Mouse (Mus musculus) embryonic facial prominence, embryonic 10.5 days (tissue): ENCODE data around the gene Olfr157. TPM values are rescaled to one million over a fixed set of nuclear protein-coding genes. Genes with fewer than 3 reads are reported as not detected.
A peak's percentile ranks its signal among the peaks of the same experiment; 100 is the strongest.

ENCODE experiments used
- DNase-seq: peaks from one replicate; pipeline ENCODE4 v3.0.0-alpha.2; 2017; ENCODE audit warnings: low spot score
- H3K27ac ChIP-seq: fragments of 300-500 bp; sonication (generic); replicated peaks from 2 replicates; pipeline ENCODE4 v1.5.1; 2016; ENCODE audit warnings: mild to moderate bottlenecking
- H3K27me3 ChIP-seq: fragments of 300-500 bp; sonication (generic); replicated peaks from 2 replicates; pipeline ENCODE4 v1.6.1; 2016; ENCODE audit warnings: low read depth, mild to moderate bottlenecking; ENCODE audit not compliant: poor library complexity, severe bottlenecking
- H3K36me3 ChIP-seq: fragments of 300-500 bp; sonication (generic); replicated peaks from 2 replicates; pipeline ENCODE4 v1.6.1; 2016; ENCODE audit warnings: mild to moderate bottlenecking, moderate library complexity
- H3K4me1 ChIP-seq: fragments of 300-500 bp; sonication (generic); 2 replicates; pipeline ENCODE4 v1.6.1; 2016
- H3K4me3 ChIP-seq: fragments of 300-500 bp; sonication (generic); 2 replicates; pipeline ENCODE4 v1.5.1; 2016; ENCODE audit warnings: mild to moderate bottlenecking, moderate library complexity
- H3K9me3 ChIP-seq: fragments of 300-500 bp; sonication (generic); 2 replicates; pipeline ENCODE4 v1.6.1; 2016; ENCODE audit warnings: mild to moderate bottlenecking
- WGBS: fragments of 180-500 bp; shearing (Covaris S2); methylation state at CpG from one replicate; pipeline ENCODE4 v1.1.7; 2016; 5-methylcytosine and 5-hydroxymethylcytosine counted together
- polyA plus RNA-seq: library from polyadenylated mRNA; unstranded; fragments of >200 nt; fragmentation: Nextera tagmentation; extraction: Ambion mirVana; gene quantifications from 2 replicates; pipeline ENCODE4 v1.2.1, GENCODE M21; 2016

Olfr157 gene
- not detected in 2 replicates for polyA plus RNA-seq

DNA sequence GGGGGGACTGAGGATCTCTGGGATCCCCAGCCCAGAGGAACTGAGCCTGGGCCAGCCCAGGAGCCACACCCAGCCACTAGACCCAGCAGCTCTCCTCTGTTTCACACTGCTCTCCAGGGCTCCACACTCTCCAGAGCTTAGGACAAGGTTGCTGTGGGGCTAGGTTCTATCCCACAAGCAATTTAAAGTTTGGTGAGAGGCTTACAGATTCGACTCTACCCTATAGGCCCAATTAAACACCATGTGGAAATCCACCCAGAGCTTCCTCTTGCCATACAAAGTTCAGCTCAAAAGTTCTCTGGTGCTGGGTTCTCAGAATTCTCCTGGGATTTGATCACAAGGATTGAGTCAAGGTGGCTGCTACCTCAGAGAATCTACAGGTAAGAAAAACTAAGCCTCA is at the start of gene Olfr157:
Gene Olfr157 (minus strand): TSS at position 101 of the 400 bp plus-strand sequence.
- Histone ChIP-seq H3K4me3 (no peak within 1 kb of the TSS), H3K36me3 (no peaks in the 10 kb centered on the region), H3K4me1 (0 out of 2 replicates have a peak, but pooled peaks cover 3% of the 10 kb centered on the region), H3K27me3 (no peaks in the 10 kb centered on the region), H3K27ac (no peak within 1 kb of the TSS), H3K9me3 (peaks cover 6% of the 10 kb centered on the region; the same call in 1 of the 2 replicates)
- DNase-seq, result no peak
- 70% methylated on average over 1 of the region's 1 CpGs for WGBS

DNA sequence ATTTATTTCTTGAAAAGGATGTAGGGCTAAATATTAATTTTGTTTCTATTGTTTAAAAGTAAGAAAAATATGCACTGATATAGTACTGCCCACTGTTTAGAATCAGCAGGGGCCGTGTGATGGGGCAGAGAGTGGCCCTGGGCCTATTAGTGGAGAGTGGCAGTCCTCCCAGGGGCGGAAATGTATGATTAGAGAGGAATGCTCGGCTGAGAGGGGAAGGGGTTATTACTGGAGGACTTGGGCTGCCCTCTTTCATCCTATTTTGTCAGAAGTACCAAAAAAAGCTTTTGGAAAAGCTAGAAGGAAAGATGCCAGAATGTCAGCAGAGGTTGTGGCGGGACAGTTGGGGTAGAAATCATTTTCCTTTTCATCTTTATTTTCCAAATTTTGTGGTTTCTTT is 44.2 kb upstream of the Olfr157 start:
- no peaks in the 10 kb centered on the region for H3K9me3 ChIP-seq
- DNase-seq, result peak; percentile 68
- WGBS, result 13% methylated on average over 4 of the region's 4 CpGs

DNA sequence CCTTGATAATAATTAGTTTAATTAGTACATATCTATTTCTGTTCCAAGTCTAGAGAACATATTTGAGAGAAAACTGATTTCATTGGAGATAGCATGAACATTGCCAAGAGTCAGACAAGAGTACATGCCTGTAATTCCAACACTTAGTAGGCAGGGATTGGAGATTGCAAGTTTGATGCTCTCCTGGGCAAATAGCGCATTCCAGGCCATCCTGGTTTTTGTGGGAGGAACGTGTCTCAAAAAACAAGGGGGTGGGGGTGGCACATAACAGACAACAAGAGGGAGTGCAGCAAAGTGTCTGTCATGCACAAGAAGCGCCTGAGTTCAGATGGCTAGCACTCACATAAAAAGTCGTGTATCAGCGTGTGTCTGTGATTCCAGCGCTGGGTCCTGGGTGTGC is 39.6 kb upstream of the Olfr157 start:
- Histone ChIP-seq H3K9me3 (no peaks in the 10 kb centered on the region), H3K27ac (no peak overlapping the region), H3K27me3 (no peaks in the 10 kb centered on the region), H3K4me1 (peaks cover 73% of the 10 kb centered on the region), H3K4me3 (no peak overlapping the region), H3K36me3 (no peaks in the 10 kb centered on the region; the same call in 1 of the 2 replicates)
- 82% methylated on average over 6 of the region's 6 CpGs for WGBS
- no peak for DNase-seq

More for the DNA sequence above, 44.2 kb upstream of the Olfr157 start:
- no peaks in the 10 kb centered on the region for H3K27me3 ChIP-seq
- peaks cover 61% of the 10 kb centered on the region for H3K4me1 ChIP-seq
- peak overlapping the region; percentile 84 for H3K27ac ChIP-seq
- peak overlapping the region; percentile 21 for H3K4me3 ChIP-seq
- H3K36me3 ChIP-seq, result peaks cover 7% of the 10 kb centered on the region

DNA sequence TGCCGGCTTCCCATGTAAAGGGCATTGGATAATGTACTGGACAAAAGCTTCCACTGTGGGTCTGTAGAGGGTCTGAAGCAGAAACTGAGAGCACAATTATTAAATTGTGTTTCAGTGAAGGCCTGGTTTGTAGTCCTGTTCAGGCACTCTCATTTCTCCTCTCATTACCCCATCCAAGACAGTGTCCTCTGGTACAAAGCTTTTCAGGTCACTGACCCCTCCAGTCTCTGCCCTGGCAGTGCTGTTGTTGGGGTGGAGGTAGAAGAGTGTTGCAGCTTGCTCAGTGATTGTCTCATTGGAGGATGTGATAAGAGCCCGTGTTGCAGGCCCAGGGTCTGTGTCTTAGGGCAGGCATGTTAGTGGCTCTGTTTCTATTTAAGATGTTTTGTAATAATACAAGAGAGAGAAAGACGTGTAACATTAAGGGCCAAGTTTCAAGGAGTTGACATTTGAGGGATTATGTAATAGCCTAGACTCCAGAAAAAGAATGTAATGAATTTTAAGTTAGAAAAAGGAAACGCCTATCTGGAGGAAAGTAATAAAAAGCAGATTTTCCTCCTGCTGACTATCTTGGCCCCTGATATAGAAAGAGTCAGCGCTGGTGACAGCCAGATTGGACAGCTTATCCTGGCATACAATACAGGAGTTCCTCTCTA is 38.2 kb upstream of the Olfr157 start:
- whole genome bisulfite sequencing, result 41% methylated on average over 5 of the region's 5 CpGs
- Histone ChIP-seq H3K36me3 (no peaks in the 10 kb centered on the region; the same call in 1 of the 2 replicates), H3K4me3 (peak overlapping the region; percentile 27; the same call in 1 of the 2 replicates), H3K27ac (peak overlapping the region; percentile 46), H3K27me3 (no peaks in the 10 kb centered on the region), H3K4me1 (peaks cover 63% of the 10 kb centered on the region), H3K9me3 (no peaks in the 10 kb centered on the region)
- peak; percentile 24 for DNase-seq

DNA sequence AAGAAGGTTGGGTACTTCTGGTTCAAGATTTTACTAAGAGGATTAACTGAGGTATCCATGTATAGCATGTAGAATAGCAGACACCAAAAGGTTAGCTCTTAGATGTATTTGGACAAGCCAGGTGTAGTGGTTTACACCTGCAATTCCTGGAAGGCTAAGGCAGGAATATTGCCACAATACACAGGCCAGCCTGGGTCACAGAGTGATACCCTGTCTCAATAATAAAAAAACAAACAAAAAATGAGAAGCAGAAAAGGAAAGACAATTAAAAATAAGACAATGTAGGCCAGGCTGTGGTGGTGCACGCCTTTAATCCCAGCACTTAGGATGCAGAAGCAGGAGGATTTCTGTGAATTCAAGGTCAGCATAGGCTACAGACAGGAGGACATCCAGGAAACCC is 37.2 kb upstream of the Olfr157 start:
- Histone ChIP-seq H3K36me3 (no peaks in the 10 kb centered on the region; the same call in 1 of the 2 replicates), H3K27me3 (no peaks in the 10 kb centered on the region), H3K27ac (no peak overlapping the region), H3K4me3 (peak overlapping the region; percentile 79; the same call in 1 of the 2 replicates), H3K4me1 (peaks cover 57% of the 10 kb centered on the region), H3K9me3 (no peaks in the 10 kb centered on the region)
- DNase-seq, result no peak
- WGBS, result 92% methylated on average over 1 of the region's 1 CpGs

DNA sequence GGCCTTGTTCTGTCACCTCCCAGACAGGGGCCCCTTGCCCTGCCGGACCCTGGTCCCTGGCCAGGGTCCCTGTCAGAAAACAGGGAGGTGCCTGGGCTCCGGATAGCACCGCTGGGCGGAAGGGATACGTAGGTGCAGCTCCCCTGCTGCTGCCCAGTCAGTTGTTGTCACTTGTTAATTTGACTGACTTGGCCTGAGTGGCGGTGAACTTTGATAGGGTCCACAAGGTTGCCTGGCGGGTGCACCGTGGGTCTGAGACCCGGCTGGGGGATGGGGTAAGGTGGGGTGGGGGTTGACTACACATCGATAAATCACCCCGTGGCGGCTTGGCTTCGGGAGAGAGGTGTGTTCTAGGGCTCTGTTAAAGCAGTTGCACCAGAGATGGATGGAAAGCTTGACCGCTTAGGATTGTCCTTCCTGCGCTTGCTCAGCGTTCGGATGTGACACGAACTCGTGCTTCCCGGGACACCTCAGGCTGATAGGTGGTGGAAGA is 36.0 kb upstream of the Olfr157 start:
- DNase-seq, result no peak
- H3K27me3 ChIP-seq, result no peaks in the 10 kb centered on the region
- peak overlapping the region; percentile 97 for H3K27ac ChIP-seq
- no peaks in the 10 kb centered on the region; the same call in 1 of the 2 replicates for H3K36me3 ChIP-seq
- H3K4me3 ChIP-seq, result peak overlapping the region; percentile 79
- H3K9me3 ChIP-seq, result no peaks in the 10 kb centered on the region
- H3K4me1 ChIP-seq, result peaks cover 47% of the 10 kb centered on the region
- 0% methylated on average over 20 of the region's 20 CpGs for WGBS

DNA sequence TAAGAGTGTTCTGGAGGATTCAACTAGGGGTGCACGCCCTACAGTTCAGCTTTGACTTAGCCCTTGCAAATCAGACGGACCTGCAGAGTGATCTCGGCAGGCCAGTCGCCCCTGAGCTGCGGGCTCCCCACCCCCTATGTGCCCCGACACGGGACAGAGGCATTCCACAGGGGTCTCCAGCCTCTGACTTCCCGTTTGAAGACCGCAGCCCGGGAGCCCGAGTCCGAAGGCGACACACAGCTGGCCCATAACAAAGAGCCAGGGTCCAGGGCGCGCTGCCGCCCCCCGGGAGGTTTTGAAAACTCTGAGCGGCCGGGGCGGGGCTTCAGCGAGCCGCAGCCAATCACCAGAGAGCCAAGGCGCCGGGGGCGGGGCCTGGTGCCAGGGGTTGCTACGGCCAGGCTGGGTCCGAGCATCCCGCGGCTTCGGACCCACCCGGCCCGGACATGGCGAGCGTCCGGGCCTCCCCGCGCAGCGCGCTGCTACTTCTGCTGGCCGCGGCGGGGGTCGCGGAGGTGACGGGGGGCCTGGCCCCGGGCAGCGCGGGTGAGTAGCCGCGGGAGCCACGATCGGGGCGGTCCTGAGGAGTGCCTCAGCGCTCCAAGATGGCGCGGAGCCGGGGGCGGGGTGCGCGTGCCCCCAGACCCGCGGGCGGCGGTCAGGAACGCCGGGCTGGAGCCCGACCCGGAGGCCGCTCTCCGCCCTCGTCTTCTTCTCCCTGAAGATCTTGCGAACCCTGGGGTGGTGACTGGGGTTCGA is 35.3 kb upstream of the Olfr157 start, which contains the start of gene Reck:
Gene Reck (plus strand): TSS at position 371 of the 759 bp plus-strand sequence.
- H3K27me3 ChIP-seq, result no peaks in the 10 kb centered on the region
- H3K36me3 ChIP-seq, result no peaks in the 10 kb centered on the region
- peak within 1 kb of the TSS; percentile 79 for H3K4me3 ChIP-seq
- peak; percentile 97 for DNase-seq
- peak within 1 kb of the TSS; percentile 97 for H3K27ac ChIP-seq
- WGBS, result under 1% methylated on average over 73 of the region's 73 CpGs
- no peaks in the 10 kb centered on the region for H3K9me3 ChIP-seq
- H3K4me1 ChIP-seq, result peaks cover 47% of the 10 kb centered on the region

DNA sequence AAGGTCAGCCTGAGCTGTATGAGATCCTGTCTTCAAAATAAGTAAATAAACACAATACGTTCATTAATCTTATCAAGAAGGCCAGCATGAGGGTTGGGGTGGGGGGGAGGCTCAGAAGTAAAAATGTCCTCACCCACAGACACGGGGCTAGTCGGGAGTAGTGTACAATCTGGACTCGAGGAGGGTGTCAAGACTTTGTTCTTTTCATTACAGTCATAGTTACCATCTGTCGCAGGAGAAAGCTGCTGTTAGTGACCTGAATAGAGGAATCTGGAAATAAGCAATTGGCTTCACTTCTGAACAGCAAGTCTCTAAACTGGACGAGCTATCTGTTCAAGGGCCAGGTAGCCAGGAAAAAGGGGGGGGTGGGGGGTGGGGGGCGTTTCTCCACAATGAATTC is 34.5 kb upstream of the Olfr157 start:
- DNase-seq, result no peak
- Histone ChIP-seq H3K4me1 (peaks cover 44% of the 10 kb centered on the region), H3K27ac (peak overlapping the region; percentile 97), H3K9me3 (no peaks in the 10 kb centered on the region), H3K4me3 (peak overlapping the region; percentile 79), H3K27me3 (no peaks in the 10 kb centered on the region), H3K36me3 (no peaks in the 10 kb centered on the region)
- 59% methylated on average over 7 of the region's 7 CpGs for WGBS

DNA sequence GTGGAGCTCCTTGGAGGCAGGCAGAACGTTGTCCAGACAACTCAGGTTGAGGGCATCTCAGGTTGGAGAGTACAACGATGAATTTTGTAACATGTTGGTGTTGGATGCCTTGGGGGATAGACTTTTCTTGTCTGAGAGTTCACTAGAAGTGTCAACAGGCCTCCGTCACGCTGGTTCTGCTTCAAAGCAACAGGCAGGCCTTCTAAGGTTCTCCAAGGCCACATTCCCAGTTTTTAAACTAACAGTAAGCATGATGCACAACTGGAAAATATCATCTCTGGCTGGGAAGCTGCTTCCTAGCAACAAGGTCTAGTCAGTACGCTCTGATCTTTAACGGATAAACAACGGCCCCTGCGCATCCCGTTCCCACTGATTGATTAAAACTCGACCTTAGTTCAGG is 29.8 kb upstream of the Olfr157 start:
- WGBS, result 89% methylated on average over 10 of the region's 10 CpGs
- H3K27ac ChIP-seq, result no peak overlapping the region
- no peak overlapping the region for H3K4me3 ChIP-seq
- H3K36me3 ChIP-seq, result no peaks in the 10 kb centered on the region
- peaks cover 5% of the 10 kb centered on the region; the same call in 1 of the 2 replicates for H3K9me3 ChIP-seq
- DNase-seq, result peak; percentile 5
- H3K27me3 ChIP-seq, result no peaks in the 10 kb centered on the region
- peaks cover 6% of the 10 kb centered on the region for H3K4me1 ChIP-seq

DNA sequence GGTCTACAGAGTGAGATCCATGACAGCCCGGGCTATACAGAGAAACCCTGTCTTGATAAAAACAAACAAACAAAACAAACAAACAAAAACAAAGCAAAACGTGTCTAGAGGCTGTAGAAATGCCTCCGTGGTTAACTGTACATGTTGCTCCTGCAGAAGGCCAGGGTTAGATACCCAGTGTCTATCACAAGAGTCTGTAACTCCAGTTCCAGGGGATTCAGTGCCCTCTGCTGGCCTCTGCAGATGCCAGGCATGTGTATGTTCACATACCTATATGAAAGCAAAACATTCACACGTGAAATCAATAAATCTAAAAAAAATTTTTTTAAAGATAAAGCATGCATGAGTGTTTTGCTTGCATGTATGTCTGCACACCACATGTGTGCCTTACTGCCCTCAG is 23.3 kb upstream of the Olfr157 start:
- H3K27me3 ChIP-seq, result no peaks in the 10 kb centered on the region
- peaks cover 7% of the 10 kb centered on the region; the same call in 1 of the 2 replicates for H3K4me1 ChIP-seq
- H3K27ac ChIP-seq, result no peak overlapping the region
- H3K9me3 ChIP-seq, result no peaks in the 10 kb centered on the region
- H3K4me3 ChIP-seq, result no peak overlapping the region
- WGBS, result 61% methylated on average over 4 of the region's 4 CpGs
- H3K36me3 ChIP-seq, result no peaks in the 10 kb centered on the region
- DNase-seq, result no peak

DNA sequence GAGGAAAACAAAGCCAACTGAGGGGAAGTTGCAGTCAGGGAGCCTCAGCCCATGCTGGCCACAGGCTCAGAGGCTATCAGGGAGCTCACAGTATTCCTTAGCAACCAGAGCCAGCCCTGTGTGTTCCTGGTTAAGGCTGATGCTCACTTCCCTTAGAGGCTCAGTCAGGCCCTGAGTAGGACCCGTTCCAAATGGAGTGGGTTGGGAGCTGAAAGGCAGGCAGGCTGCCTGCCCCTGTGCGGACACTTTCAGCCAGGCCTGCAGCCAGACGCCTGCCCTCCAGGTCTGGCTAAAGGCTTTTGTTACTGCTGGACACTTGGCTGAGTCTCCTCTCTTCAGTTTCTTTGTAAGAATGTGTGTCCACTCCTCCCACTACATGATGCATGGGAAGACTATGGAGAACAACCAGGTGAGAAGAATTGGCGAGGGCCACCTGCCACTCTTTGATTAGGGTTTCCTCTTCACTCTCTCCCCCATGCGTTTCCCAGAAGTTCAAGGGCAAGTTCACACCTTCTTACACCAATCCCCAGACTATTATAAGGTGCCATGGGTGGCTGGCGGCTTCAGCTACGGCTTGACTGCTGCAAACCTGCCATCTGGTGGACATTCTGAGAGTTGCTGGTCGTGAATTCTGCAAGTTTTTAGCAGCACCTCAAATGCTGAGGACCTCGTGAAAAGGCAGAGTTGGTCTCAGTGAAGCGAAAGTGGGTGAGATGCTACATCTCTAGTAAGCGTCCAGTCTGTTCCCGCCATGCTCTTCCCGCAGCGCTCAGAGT is 20.9 kb upstream of the Olfr157 start:
- 19% methylated on average over 14 of the region's 14 CpGs for WGBS
- peak; percentile 74 for DNase-seq

DNA sequence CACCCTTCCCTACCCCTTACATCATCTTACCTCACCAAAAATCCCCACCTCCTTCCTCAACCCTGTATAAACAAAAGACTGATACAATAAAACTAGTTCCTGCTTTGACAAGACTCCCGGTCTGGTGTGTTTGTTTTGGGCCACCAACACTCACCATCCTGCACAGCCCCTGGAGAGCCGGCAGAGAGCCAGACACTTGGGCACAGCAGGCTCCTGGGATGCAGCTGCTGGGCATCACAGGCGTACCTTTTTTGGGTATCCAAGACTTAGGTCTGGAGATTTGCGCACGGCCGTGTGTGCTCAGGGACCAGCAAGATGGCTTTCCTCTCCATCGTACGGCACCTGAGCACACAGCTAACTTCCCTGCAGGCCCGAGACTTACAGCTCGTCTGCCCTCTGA is 19.9 kb upstream of the Olfr157 start:
- DNase-seq, result no peak
- WGBS, result 85% methylated on average over 10 of the region's 10 CpGs
- no peaks in the 10 kb centered on the region for H3K9me3 ChIP-seq
- H3K27me3 ChIP-seq, result no peaks in the 10 kb centered on the region
- no peaks in the 10 kb centered on the region for H3K36me3 ChIP-seq
- H3K27ac ChIP-seq, result no peak overlapping the region
- peaks cover 7% of the 10 kb centered on the region; the same call in 1 of the 2 replicates for H3K4me1 ChIP-seq
- no peak overlapping the region for H3K4me3 ChIP-seq

More for the DNA sequence above, 20.9 kb upstream of the Olfr157 start:
- Histone ChIP-seq H3K4me1 (peaks cover 7% of the 10 kb centered on the region; the same call in 1 of the 2 replicates), H3K27me3 (no peaks in the 10 kb centered on the region), H3K4me3 (no peak overlapping the region), H3K27ac (no peak overlapping the region), H3K36me3 (no peaks in the 10 kb centered on the region), H3K9me3 (no peaks in the 10 kb centered on the region)
